Mouse (Mus musculus) liver, postnatal 0 days (tissue): ENCODE data around the gene C1qtnf7.

Experiments
- CTCF ChIP-seq: sonication (generic); IDR thresholded peaks from 2 replicates; pipeline ENCODE4 v1.5.1; 2016; ENCODE audit warnings: antibody characterized with exemption, low read depth
- EP300 ChIP-seq: IDR thresholded peaks from 2 replicates; pipeline ENCODE4 v1.6.1; 2016; ENCODE audit warnings: antibody characterized with exemption, low read depth, mild to moderate bottlenecking

GRCm38 (mm10) chr5:43522866-43523265, 7.5 kb downstream of the C1qtnf7 start:
- TF ChIP-seq CTCF, result no peak
- no peak for TF ChIP-seq EP300
